Mouse (Mus musculus) spleen, adult 2 months (tissue): ENCODE results near the gene Wdfy1.

Experiments
- CTCF ChIP-seq: fragments of 200-500 bp; IDR thresholded peaks from 2 replicates; pipeline ENCODE4 v1.5.1; 2011; ENCODE audit warnings: mild to moderate bottlenecking, inconsistent platforms; ENCODE audit not compliant: insufficient read depth, insufficient read length, insufficient replicate concordance; ENCODE audit errors: extremely low read depth
- POLR2A ChIP-seq: fragments of 200-500 bp; IDR thresholded peaks from 2 replicates; pipeline ENCODE4 v1.6.1; 2011; ENCODE audit warnings: low read depth, low read length, inconsistent platforms

DNA sequence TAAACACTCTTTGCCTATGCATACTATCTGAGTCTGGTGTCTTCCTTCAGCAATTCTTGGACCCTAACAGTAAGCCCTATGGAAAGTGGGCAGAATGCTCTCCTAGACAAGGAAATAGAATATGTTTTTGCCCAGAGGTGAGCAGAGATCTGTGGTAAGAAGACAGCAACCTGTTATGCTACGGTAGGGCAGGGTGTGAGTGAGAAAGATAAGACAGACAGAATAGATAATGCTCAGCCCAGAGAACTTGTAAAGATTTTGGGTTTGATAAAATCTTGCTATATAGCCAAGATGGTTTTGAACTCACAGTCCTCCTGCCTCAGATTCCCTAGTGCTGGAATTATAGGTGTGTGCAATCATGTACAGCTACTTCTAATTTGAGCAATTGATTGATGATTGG, 11.5 kb downstream of the Wdfy1 start:
- TF ChIP-seq CTCF (no peak), POLR2A (no peak)
